8 mouse cellular contexts compared by ENCODE assay signal in genomic region chr19:37433895-37434262, GRCm38 (mm10). TPM values are rescaled to one million over a fixed set of nuclear protein-coding genes. Genes with fewer than 3 reads are reported as not detected.
DNase-seq lines count a peak whose midpoint lies in the region; ATAC-seq and TF ChIP-seq lines count a peak whose summit lies in the region.

No protein-coding gene starts in this region.

- H3K27ac ChIP-seq in ES-Bruce4 (ENCODE audit: insufficient read depth, low read length) (no peak overlapping the region), macrophage (peak overlapping the region; percentile 5; the same call in 1 of the 2 replicates)
- no peak overlapping the region for H3K27ac ChIP-seq in forebrain, embryonic 11.5 days (ENCODE audit: low read depth, low read length)
- H3K27ac ChIP-seq in kidney, embryonic 14.5 days (ENCODE audit: low read depth, low read length), result no peak overlapping the region

- no peak for TF ChIP-seq EP300 in ES-Bruce4 (IDR thresholded peaks at IDR 0.05; ENCODE audit: insufficient read depth, low read depth, low read length)

- H3K27me3 ChIP-seq in ES-Bruce4 (ENCODE audit: control insufficient read depth, insufficient read depth, low read length, poor library complexity, severe bottlenecking), result 0 out of 2 replicates have a peak, but pooled peaks cover 3% of the 10 kb centered on the region
- H3K27me3 ChIP-seq in forebrain, embryonic 11.5 days (ENCODE audit: control insufficient read depth, insufficient read depth, low read length), result peaks cover 68% of the 10 kb centered on the region
- H3K27me3 ChIP-seq in kidney, embryonic 14.5 days (ENCODE audit: control insufficient read depth, insufficient read depth, low read length), result peaks cover 83% of the 10 kb centered on the region

- peak; percentile 36 for ATAC-seq in forebrain, embryonic 11.5 days (replicated peaks; ENCODE audit: low FRiP score)
- ATAC-seq in kidney, embryonic 14.5 days (ENCODE audit: low FRiP score, low TSS enrichment), result no peak
- no peak for ATAC-seq in inflammation-experienced regulatory T-cells, adult 6 months

- peaks cover 20% of the 10 kb centered on the region for H3K79me2 ChIP-seq in macrophage (ENCODE audit: inconsistent target)

- TF ChIP-seq CTCF in ES-Bruce4 (IDR thresholded peaks at IDR 0.05; ENCODE audit: low read depth, low read length), result no peak

- 1% methylated on average over 14 of the region's 14 CpGs for WGBS in forebrain, embryonic 11.5 days
- WGBS in kidney, embryonic 14.5 days, result 2% methylated on average over 14 of the region's 14 CpGs
- WGBS in macrophage (ENCODE audit: missing documents), result 12% methylated on average over 12 of the region's 14 CpGs

- TF ChIP-seq POLR2A in ES-Bruce4 (IDR thresholded peaks at IDR 0.05; ENCODE audit: insufficient read depth, low read length), result no peak

- peak; percentile 67 for DNase-seq in adrenal gland, adult 2 months
- no peak for DNase-seq in adrenal gland, postnatal 4 days (ENCODE audit: low spot score in 2 of 2)
- DNase-seq in forebrain, embryonic 11.5 days (ENCODE audit: low spot score), result no peak
- DNase-seq in ovary, postnatal 10 days (ENCODE audit: low spot score), result no peak

- H3K9me3 ChIP-seq in ES-Bruce4 (replicated peaks; ENCODE audit: control insufficient read depth, insufficient read depth, low read length, poor library complexity, severe bottlenecking), result no peaks in the 10 kb centered on the region
- H3K9me3 ChIP-seq in forebrain, embryonic 11.5 days (ENCODE audit: control insufficient read depth, low read length), result no peaks in the 10 kb centered on the region
- no peaks in the 10 kb centered on the region; the same call in 1 of the 2 replicates for H3K9me3 ChIP-seq in kidney, embryonic 14.5 days (ENCODE audit: control insufficient read depth, low read length)

- H3K9ac ChIP-seq in ES-Bruce4 (ENCODE audit: low read depth, poor library complexity, severe bottlenecking), result peak overlapping the region; percentile 99
- no peak overlapping the region for H3K9ac ChIP-seq in forebrain, embryonic 11.5 days (ENCODE audit: low read length)
- H3K9ac ChIP-seq in kidney, embryonic 14.5 days (ENCODE audit: low read depth, low read length), result no peak overlapping the region

- peak overlapping the region; percentile 51; the same call in 1 of the 2 replicates for H3K4me2 ChIP-seq in forebrain, embryonic 11.5 days (ENCODE audit: low read depth, low read length, severe bottlenecking)
- H3K4me2 ChIP-seq in kidney, embryonic 14.5 days (replicated peaks; ENCODE audit: low read depth, low read length), result peak overlapping the region; percentile 64

- H3K4me1 ChIP-seq in ES-Bruce4 (ENCODE audit: control insufficient read depth, insufficient read depth, low read length), result no peaks in the 10 kb centered on the region
- H3K4me1 ChIP-seq in forebrain, embryonic 11.5 days (replicated peaks; ENCODE audit: control insufficient read depth, insufficient read depth, low read length), result peaks cover 9% of the 10 kb centered on the region
- H3K4me1 ChIP-seq in kidney, embryonic 14.5 days (ENCODE audit: control insufficient read depth, insufficient read depth, low read length), result 0 out of 2 replicates have a peak, but pooled peaks cover 4% of the 10 kb centered on the region

- H3K36me3 ChIP-seq in ES-Bruce4 (ENCODE audit: control insufficient read depth, insufficient read depth, low read length, poor library complexity, severe bottlenecking) (peaks cover 2% of the 10 kb centered on the region; the same call in 1 of the 2 replicates), macrophage (ENCODE audit: inconsistent target) (peaks cover 4% of the 10 kb centered on the region; the same call in 1 of the 2 replicates)
- no peaks in the 10 kb centered on the region for H3K36me3 ChIP-seq in forebrain, embryonic 11.5 days (ENCODE audit: control insufficient read depth, insufficient read depth, low read length)
- H3K36me3 ChIP-seq in kidney, embryonic 14.5 days (ENCODE audit: control insufficient read depth, insufficient read depth, low read length), result no peaks in the 10 kb centered on the region

- H3K4me3 ChIP-seq in ES-Bruce4 (ENCODE audit: low read depth, low read length) (peak overlapping the region; percentile 69), macrophage (ENCODE audit: inconsistent target) (peak overlapping the region; percentile 47)
- peak overlapping the region; percentile 33 for H3K4me3 ChIP-seq in forebrain, embryonic 11.5 days (ENCODE audit: low read depth, low read length)
- peak overlapping the region; percentile 57 for H3K4me3 ChIP-seq in kidney, embryonic 14.5 days (ENCODE audit: low read length)

RNA-seq across cellular contexts. Expression of gene Hhex, which starts 0.7 kb away (rescaled TPM):
- 10 to 100 TPM; 38.0 to 79.8 TPM for total RNA-seq in adrenal gland, adult 2 months (2021)
- 162 and 413 TPM in 2 replicates for polyA plus RNA-seq in adrenal gland, adult 2 months (2012; rRNA removed)
- total RNA-seq in adrenal gland, postnatal 4 days (2021), result 10 to 100 TPM; 22.7 to 33.1 TPM
- polyA plus RNA-seq in ES-Bruce4 (2011; ENCODE audit: insufficient read depth, insufficient read length, low read depth, missing spikeins), result 8.2 and 9.0 TPM in 2 replicates
- 4.5 and 5.1 TPM in 2 replicates for polyA plus RNA-seq in forebrain, embryonic 11.5 days (2014; fragmentation: Nextera tagmentation; extraction: Ambion mirVana)
- polyA plus RNA-seq in kidney, embryonic 14.5 days (2014; fragmentation: Nextera tagmentation; extraction: Ambion mirVana), result 11.5 and 11.6 TPM in 2 replicates
- 10 to 100 TPM in 14 of 26 experiments, 1 to 10 TPM in 12; 1.3 to 47.6 (median 10.9) TPM for total RNA-seq in macrophage (2018; cell fraction: chromatin; rRNA removed)
- 10 to 100 TPM in 21 of 26 experiments, 1 to 10 TPM in 5; 4.2 to 48.0 (median 31.1) TPM for total RNA-seq in macrophage (2018; cell fraction: cytosol; rRNA removed)
- 10 to 100 TPM in 14 of 26 experiments, 1 to 10 TPM in 12; 3.0 to 56.7 (median 11.9) TPM for total RNA-seq in macrophage (2018; cell fraction: nucleus; rRNA removed)
- 40.9 to 70.1 TPM (median 44.6 TPM) in 3 replicates for polyA plus RNA-seq in macrophage (2018)
- 1 to 10 TPM in 1 of 3 experiments, under 1 TPM in 1, not detected in 1; 0.31 to 1.8 TPM for polyA plus RNA-seq in inflammation-experienced regulatory T-cells, adult 6 months (2017; shearing (Covaris generic))

RNA-seq across cellular contexts. Expression of gene Kif11, which starts 57.7 kb away (rescaled TPM):
- total RNA-seq in adrenal gland, adult 2 months (2021), result 1 to 10 TPM; 1.1 to 1.6 TPM
- polyA plus RNA-seq in adrenal gland, adult 2 months (2012; rRNA removed), result 0.04 and 0.22 TPM in 2 replicates
- total RNA-seq in adrenal gland, postnatal 4 days (2021), result 10 to 100 TPM; 21.2 to 23.7 TPM
- polyA plus RNA-seq in ES-Bruce4 (2011; ENCODE audit: insufficient read depth, insufficient read length, low read depth, missing spikeins) (130 and 146 TPM in 2 replicates), macrophage (2018) (1.2 to 5.9 TPM (median 4.1 TPM) in 3 replicates)
- polyA plus RNA-seq in forebrain, embryonic 11.5 days (2014; fragmentation: Nextera tagmentation; extraction: Ambion mirVana), result 112 and 121 TPM in 2 replicates
- polyA plus RNA-seq in kidney, embryonic 14.5 days (2014; fragmentation: Nextera tagmentation; extraction: Ambion mirVana), result 49.4 and 79.4 TPM in 2 replicates
- total RNA-seq in macrophage (2018; cell fraction: chromatin; rRNA removed), result 10 to 100 TPM in 3 of 26 experiments, 1 to 10 TPM in 23; 1.2 to 23.1 (median 3.8) TPM
- total RNA-seq in macrophage (2018; cell fraction: cytosol; rRNA removed), result 1 to 10 TPM in 24 of 26 experiments, under 1 TPM in 2; 0.80 to 5.9 (median 1.7) TPM
- total RNA-seq in macrophage (2018; cell fraction: nucleus; rRNA removed), result 10 to 100 TPM in 2 of 26 experiments, 1 to 10 TPM in 24; 1.3 to 19.6 (median 3.5) TPM
- polyA plus RNA-seq in inflammation-experienced regulatory T-cells, adult 6 months (2017; shearing (Covaris generic)), result 10 to 100 TPM in 1 of 3 experiments, 1 to 10 TPM in 2; 2.5 to 67.9 (median 6.3) TPM
